Mouse (Mus musculus): ENCODE data around the gene Gm26992. TPM values are rescaled to one million over a fixed set of nuclear protein-coding genes. Genes with fewer than 3 reads are reported as not detected.
A peak's percentile ranks its signal among the peaks of the same experiment; 100 is the strongest.
"Not testable (repeated sequence)": the region's sequence is repeated elsewhere in the genome, so short reads cannot be mapped to it uniquely, and the experiment has no call there.

The Gm26992 gene
- total and polyA plus RNA-seq, 2 experiments from 2014 or later: 0.48 TPM; not detected in 1

DNA sequence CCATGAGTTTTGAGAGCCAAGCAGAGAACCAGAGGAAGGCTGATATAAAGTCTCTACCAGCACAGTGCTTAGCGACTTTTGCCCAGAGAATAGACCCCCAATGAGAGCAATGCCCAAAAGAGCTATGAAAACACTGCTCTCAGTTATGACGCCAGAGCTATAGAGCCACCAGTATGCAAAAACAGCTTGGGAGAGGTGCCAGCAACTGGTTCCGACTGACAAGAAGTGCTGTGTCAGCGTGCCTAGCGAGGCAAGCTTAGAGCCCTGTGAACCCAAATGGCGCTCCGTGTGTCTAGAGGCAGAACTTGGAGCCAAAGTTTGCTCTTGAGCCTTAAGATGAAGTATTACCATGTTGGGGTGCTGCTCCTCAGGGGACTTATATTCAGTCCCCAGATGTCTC lies 5.9 kb downstream of the Gm26992 start:
- ATAC-seq (no peak), DNase-seq (no peak)
- Histone ChIP-seq H3K36me3 (ENCODE audit: insufficient read depth) (no peaks in the 10 kb centered on the region), H3K4me1 (ENCODE audit: insufficient read depth) (no peaks in the 10 kb centered on the region), H3K4me3 (ENCODE audit: low read depth, low read length) (no peak overlapping the region), H3K27ac (ENCODE audit: low read depth, low read length) (no peak overlapping the region), H3K27me3 (ENCODE audit: insufficient read depth, low read length) (no peaks in the 10 kb centered on the region; the same call in 1 of the 2 replicates), H3K4me2 (ENCODE audit: low read depth) (no peak overlapping the region), H3K9ac (no peak overlapping the region), H3K9me3 (ENCODE audit: low read length) (no peaks in the 10 kb centered on the region)
- no peak for TF ChIP-seq CTCF (IDR thresholded peaks at IDR 0.05; ENCODE audit: low read depth)
- 68% methylated on average over 7 of the region's 7 CpGs for WGBS

GRCm38 (mm10) chrX:103432293-103432692 lies 10.5 kb downstream of the Gm26992 start:
- WGBS: 75% methylated on average over 7 of the region's 7 CpGs
- H3K4me2 ChIP-seq (ENCODE audit: low read depth): no peak overlapping the region

GRCm38 (mm10) chrX:103438023-103438422 lies 16.2 kb downstream of the Gm26992 start:
- DNase-seq: no peak
- H3K9me3 ChIP-seq (ENCODE audit: low read length): no peaks in the 10 kb centered on the region
- no peak overlapping the region for H3K27ac ChIP-seq (ENCODE audit: low read depth, low read length)
- 21% methylated on average over 9 of the region's 9 CpGs for WGBS
- H3K4me3 ChIP-seq (ENCODE audit: low read depth, low read length): no peak overlapping the region
- no peak for TF ChIP-seq CTCF (IDR thresholded peaks at IDR 0.05; ENCODE audit: low read depth)
- H3K27me3 ChIP-seq (ENCODE audit: insufficient read depth, low read length): no peaks in the 10 kb centered on the region; the same call in 1 of the 2 replicates
- H3K9ac ChIP-seq: no peak overlapping the region
- H3K4me1 ChIP-seq (ENCODE audit: insufficient read depth): no peaks in the 10 kb centered on the region
- no peaks in the 10 kb centered on the region for H3K36me3 ChIP-seq (ENCODE audit: insufficient read depth)
- ATAC-seq: no peak
- H3K4me2 ChIP-seq (ENCODE audit: low read depth): no peak overlapping the region

More at GRCm38 (mm10) chrX:103432293-103432692, 10.5 kb downstream of the Gm26992 start:
- DNase-seq (no peak), ATAC-seq (no peak)
- TF ChIP-seq CTCF (IDR thresholded peaks at IDR 0.05; ENCODE audit: low read depth): no peak
- Histone ChIP-seq H3K4me1 (ENCODE audit: insufficient read depth) (no peaks in the 10 kb centered on the region), H3K9me3 (ENCODE audit: low read length) (no peaks in the 10 kb centered on the region), H3K4me3 (ENCODE audit: low read depth, low read length) (no peak overlapping the region), H3K9ac (no peak overlapping the region), H3K27me3 (ENCODE audit: insufficient read depth, low read length) (no peaks in the 10 kb centered on the region; the same call in 1 of the 2 replicates), H3K36me3 (ENCODE audit: insufficient read depth) (no peaks in the 10 kb centered on the region), H3K27ac (ENCODE audit: low read depth, low read length) (no peak overlapping the region)

DNA sequence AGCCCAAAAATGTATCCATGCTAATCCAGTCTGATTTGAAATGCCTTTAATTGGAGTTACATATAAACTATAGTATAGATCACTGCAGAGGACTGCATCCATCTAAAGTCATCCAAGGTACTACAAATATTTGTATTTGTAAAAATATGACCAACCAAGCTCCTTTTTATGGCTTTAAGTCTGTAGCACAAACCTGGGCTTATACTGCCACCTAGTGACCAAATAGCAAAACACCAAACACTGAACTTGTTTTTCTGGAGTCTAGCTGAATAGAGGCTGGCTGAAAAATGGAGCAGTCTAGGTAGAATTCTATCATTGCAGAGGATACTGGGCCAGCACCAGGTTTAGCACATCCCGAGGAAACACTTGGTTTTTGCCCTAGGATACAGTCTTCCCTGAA lies 19.0 kb downstream of the Gm26992 start:
- Histone ChIP-seq H3K27ac (ENCODE audit: low read depth, low read length) (no peak overlapping the region), H3K27me3 (ENCODE audit: insufficient read depth, low read length) (no peaks in the 10 kb centered on the region; the same call in 1 of the 2 replicates), H3K36me3 (ENCODE audit: insufficient read depth) (no peaks in the 10 kb centered on the region), H3K4me3 (ENCODE audit: low read depth, low read length) (no peak overlapping the region), H3K9ac (no peak overlapping the region), H3K9me3 (ENCODE audit: low read length) (no peaks in the 10 kb centered on the region), H3K4me2 (ENCODE audit: low read depth) (no peak overlapping the region), H3K4me1 (ENCODE audit: insufficient read depth) (no peaks in the 10 kb centered on the region)
- WGBS: 15% methylated on average over 1 of the region's 1 CpGs
- DNase-seq (peak; percentile 79), ATAC-seq (peak; percentile 73)
- TF ChIP-seq CTCF (IDR thresholded peaks at IDR 0.05; ENCODE audit: low read depth): peak; percentile 75

GRCm38 (mm10) chrX:103443755-103444154 lies 21.9 kb downstream of the Gm26992 start:
- DNase-seq (peak; percentile 70), ATAC-seq (no peak)
- Histone ChIP-seq H3K4me3 (ENCODE audit: low read depth, low read length) (no peak overlapping the region), H3K27me3 (ENCODE audit: insufficient read depth, low read length) (peaks cover 11% of the 10 kb centered on the region; the same call in 1 of the 2 replicates), H3K4me1 (ENCODE audit: insufficient read depth) (no peaks in the 10 kb centered on the region), H3K36me3 (ENCODE audit: insufficient read depth) (no peaks in the 10 kb centered on the region), H3K27ac (ENCODE audit: low read depth, low read length) (no peak overlapping the region), H3K9me3 (ENCODE audit: low read length) (no peaks in the 10 kb centered on the region), H3K4me2 (ENCODE audit: low read depth) (no peak overlapping the region), H3K9ac (no peak overlapping the region)
- TF ChIP-seq CTCF (IDR thresholded peaks at IDR 0.05; ENCODE audit: low read depth): peak; percentile 63
- 37% methylated on average over 7 of the region's 7 CpGs for WGBS

DNA sequence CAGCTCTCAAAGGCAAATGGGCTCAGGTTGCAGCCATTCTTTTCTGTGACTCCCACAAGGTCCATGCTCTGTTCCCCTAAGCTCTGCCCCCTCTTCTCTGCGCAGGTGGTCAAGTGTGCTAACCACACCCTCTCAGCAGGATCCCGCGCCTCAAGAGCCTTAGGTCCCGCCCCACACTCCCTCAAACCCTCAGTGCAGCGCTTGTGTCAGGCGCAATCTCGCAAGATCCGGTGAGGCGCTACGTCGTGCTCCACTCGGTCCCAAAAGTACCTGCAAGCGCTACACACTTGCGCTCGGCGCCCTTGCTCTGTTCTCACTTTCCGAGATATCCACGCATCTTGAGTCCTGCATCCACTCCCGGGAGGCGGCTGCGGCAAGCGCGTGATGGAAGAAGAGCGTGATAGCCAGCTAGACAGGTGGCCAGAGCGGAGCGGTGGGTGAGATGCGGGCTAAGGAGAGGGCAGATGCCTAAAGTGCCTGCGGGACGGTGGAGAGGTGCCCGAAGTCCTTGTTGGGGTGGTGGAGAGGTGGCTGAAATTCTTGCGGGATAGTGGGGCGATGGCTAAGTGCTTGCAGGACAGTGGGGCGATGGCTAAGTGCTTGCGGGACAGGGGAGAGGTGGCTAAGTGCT lies 25.8 kb downstream of the Gm26992 start:
- DNase-seq: peak; percentile 21
- peak overlapping the region; percentile 66 for H3K4me2 ChIP-seq (ENCODE audit: low read depth)
- H3K36me3 ChIP-seq (ENCODE audit: insufficient read depth): no peaks in the 10 kb centered on the region
- no peak overlapping the region for H3K27ac ChIP-seq (ENCODE audit: low read depth, low read length)
- H3K9ac ChIP-seq: peak overlapping the region; percentile 10; the same call in 1 of the 2 replicates
- peak overlapping the region; percentile 38 for H3K4me3 ChIP-seq (ENCODE audit: low read depth, low read length)
- H3K27me3 ChIP-seq (ENCODE audit: insufficient read depth, low read length): peaks cover 11% of the 10 kb centered on the region; the same call in 1 of the 2 replicates
- no peaks in the 10 kb centered on the region for H3K9me3 ChIP-seq (ENCODE audit: low read length)
- 13% methylated on average over 34 of the region's 34 CpGs for WGBS
- ATAC-seq: peak; percentile 72
- no peaks in the 10 kb centered on the region for H3K4me1 ChIP-seq (ENCODE audit: insufficient read depth)
- TF ChIP-seq CTCF (IDR thresholded peaks at IDR 0.05; ENCODE audit: low read depth): no peak

GRCm38 (mm10) chrX:103448429-103448828 lies 26.6 kb downstream of the Gm26992 start:
- peak overlapping the region; percentile 38; the same call in 1 of the 2 replicates for H3K4me3 ChIP-seq (ENCODE audit: low read depth, low read length)
- peak overlapping the region; percentile 66 for H3K4me2 ChIP-seq (ENCODE audit: low read depth)
- H3K36me3 ChIP-seq (ENCODE audit: insufficient read depth); H3K27ac ChIP-seq (ENCODE audit: low read depth, low read length); H3K9me3 ChIP-seq (ENCODE audit: low read length); ATAC-seq; H3K9ac ChIP-seq; DNase-seq; H3K4me1 ChIP-seq (ENCODE audit: insufficient read depth): not testable (repeated sequence)
- 52% methylated on average over 10 of the region's 13 CpGs for WGBS
- peaks cover 11% of the 10 kb centered on the region; the same call in 1 of the 2 replicates for H3K27me3 ChIP-seq (ENCODE audit: insufficient read depth, low read length)

DNA sequence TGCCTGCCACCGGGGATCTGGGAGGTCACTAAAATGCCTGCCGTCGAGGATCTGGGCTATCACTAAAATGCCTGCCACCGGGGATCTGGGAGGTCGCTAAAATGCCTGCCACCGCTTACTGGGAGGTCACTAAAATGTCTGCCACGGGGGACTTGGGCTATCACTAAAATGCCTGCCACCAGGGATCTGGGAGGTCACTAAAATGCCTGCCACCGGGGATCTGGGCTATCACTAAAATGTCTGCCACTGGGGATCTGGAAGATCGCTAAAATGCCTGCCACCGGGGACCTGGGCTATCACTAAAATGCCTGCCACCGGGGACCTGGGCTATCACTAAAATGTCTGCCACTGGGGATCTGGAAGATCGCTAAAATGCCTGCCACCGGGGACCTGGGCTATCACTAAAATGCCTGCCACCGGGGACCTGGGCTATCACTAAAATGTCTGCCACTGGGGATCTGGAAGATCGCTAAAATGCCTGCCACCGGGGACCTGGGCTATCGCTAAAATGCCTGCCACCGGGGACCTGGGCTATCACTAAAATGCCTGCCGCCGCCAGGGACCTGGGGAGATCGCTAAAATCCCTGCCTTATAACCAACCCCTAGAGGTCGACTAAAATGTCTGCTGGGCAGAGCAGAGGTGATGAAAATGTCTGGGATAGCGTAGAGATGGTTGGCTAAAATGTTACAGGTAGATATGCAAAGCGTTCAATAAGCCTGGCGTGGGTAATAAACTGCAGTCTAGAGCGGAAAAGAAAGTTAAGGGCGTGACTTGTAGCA lies 27.3 kb downstream of the Gm26992 start:
- not testable (repeated sequence) for DNase-seq; H3K9ac ChIP-seq; H3K36me3 ChIP-seq (ENCODE audit: insufficient read depth); H3K27ac ChIP-seq (ENCODE audit: low read depth, low read length); H3K4me2 ChIP-seq (ENCODE audit: low read depth); H3K4me1 ChIP-seq (ENCODE audit: insufficient read depth); H3K4me3 ChIP-seq (ENCODE audit: low read depth, low read length); H3K9me3 ChIP-seq (ENCODE audit: low read length); ATAC-seq
- H3K27me3 ChIP-seq (ENCODE audit: insufficient read depth, low read length): peaks cover 11% of the 10 kb centered on the region; the same call in 1 of the 2 replicates
- 70% methylated on average over 18 of the region's 27 CpGs for WGBS

All from forebrain, postnatal 0 days (tissue).